Mouse (Mus musculus) cerebellum, postnatal 4 days (tissue): ENCODE results near the gene Fam207a.
A peak's percentile ranks its signal among the peaks of the same experiment; 100 is the strongest.

Source experiments
- DNase-seq, 2 experiments: peaks; one replicate each; pipeline ENCODE4 v3.0.0; 2022; ENCODE audit warnings: low spot score in 2 of 2, mixed read lengths in 1 of 2

Fam207a gene

DNA sequence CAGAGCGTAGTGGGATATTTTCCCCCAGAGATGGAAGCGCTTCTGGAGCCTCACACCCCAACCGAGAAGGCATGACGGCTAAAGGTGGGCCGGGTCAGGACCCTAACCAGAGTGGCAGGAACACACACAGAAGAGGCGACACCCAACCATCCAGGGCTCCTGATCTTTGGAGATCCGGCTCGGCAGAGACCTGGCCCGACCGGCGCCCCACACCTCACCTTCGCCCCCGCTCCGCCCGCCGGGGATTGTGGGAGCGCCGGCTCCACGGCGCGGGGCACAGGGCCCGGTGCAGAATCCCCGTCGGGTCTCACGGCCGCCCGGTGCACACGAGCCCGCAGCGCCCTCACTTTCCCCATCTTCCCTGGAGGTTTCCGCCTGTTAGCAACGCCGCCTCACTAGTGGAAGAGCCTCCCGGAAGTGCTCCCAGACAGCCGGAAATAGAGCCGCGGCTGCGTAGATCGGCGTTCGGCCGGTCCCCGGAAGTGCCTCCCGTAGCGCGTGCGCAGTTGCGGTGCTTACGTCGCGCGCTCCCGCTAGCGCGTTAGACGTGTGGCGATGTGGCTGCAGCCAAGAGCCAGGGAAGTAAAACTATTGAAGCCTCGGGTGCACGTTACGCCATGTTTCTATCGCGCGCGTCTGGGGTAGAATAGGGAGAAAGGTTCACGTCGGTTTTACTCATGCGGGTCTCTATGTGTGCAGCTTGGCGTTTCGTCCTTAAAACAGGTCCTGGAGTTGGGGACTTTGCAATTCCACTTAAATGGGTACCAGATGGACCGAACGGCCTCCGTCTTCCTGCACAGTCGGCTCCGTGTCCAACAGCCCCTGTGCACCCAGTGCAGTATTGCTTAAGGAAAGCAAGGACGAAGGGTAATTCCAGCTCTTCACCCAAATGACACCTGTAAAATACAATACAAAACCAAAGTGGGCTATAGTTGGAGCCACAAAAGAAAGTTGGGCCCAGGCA lies at the start of gene Fam207a:
Fam207a (minus strand) TSS at position 401 of the 964 bp plus-strand sequence.
- peak; percentile 83 to 90 for DNase-seq

DNA sequence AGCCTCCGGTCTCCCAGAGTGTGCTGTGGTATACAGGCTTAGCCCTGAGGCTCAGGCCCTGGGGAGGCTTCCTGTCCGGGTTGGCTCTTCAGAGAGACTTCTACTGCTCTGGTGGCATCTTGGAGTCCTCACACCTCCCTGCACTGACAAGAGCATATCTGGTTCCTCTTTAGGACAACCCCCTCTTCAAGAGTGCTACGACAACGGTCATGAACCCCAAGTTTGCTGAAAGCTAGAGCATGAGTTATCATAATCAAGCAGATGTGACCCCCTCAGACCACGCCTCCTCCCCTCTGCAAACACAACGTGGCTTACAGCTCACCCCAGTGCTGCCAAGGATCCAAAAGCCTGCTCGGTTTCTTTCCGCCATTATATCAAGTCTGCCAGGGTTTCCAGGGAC lies 49.4 kb upstream of the Fam207a start:
- DNase-seq, result no peak

DNA sequence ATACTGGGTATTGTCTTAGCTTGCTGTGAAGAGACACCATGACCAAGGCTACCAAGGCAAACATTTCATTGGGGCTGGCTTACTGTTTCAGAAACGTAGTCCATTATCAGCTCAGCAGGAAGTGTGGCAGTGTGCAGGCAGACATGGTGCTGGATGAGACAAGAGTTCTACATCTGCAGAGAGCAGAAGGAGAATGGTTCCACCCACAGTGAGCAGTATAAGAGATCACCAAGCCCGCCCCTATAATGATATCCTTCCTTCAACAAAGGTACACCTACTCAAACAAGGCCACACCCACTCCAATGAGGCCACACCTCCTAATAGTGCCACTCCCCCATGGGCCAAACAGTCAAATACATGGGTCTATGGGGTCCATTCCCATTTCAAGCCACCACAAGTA lies 45.9 kb upstream of the Fam207a start:
- no peak for DNase-seq

DNA sequence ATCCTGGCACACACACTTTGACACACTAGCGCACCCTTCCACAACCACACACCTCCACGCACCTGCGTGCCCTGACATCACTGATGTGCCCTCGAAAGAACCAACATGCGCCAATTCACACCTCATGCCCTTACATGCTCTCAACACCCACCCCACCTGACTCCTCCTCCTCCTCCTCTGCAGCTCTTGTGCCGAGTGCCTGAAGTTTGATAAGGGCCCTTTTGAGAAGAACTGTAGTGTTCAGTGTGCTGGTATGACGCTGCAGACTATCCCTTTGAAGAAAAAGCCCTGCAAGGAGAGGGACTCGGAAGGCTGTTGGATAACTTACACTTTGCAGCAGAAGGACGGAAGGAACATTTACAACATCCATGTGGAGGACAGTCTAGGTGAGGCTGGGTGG lies 45.2 kb upstream of the Fam207a start:
- DNase-seq, result no peak

DNA sequence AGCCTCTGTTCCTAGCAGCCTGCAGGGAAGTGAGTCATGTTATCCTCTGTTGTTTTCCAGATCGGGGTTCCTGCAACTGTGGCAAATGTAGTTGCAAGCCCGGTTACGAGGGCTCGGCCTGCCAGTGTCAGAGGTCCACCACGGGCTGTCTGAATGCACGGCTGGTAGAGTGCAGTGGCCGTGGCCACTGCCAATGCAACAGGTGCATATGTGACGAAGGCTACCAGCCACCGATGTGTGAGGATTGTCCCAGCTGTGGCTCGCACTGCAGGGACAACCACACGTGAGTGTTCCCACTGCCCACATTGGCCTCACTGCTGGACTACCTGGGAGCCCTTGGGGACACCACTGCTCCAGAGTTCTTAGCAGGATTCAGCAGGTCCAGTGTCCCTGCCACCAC lies 44.5 kb upstream of the Fam207a start:
- no peak for DNase-seq

DNA sequence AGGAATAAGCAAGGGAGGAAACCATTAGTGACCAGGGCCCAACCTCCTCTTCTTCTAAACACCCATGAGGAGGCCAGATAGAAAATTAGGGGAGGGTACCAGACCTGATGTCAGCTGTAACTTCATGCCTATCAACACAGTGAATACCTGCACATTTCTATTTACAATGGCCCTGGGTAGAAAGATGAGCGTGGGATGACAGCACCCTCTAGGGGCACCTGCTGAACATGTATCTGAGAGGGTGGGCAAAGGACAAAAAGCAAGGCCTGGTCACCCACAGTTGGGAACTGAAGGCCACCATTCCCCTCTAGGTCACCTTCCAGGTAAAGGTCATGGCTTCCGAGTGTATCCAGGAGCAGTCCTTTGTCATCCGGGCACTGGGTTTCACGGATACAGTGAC lies 42.1 kb upstream of the Fam207a start:
- no peak for DNase-seq

DNA sequence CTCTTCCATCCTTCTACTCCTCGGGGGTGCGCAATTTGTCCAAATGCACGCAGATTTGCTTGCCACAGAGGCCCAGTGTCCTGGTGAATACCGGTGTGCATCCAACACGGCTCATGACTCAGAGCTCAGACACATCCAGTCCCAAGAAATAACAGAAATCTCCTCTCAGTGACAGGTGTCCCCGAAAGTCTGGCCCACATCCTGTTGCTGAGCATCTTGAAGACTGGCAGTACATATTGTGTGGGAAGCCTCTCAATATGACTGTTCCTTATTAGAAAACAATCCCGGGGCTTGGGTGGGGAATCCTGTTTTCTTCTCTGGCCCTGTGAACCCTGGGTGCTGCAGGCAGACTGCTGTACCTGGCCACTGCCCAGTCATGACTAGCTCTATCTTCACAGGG lies 41.0 kb upstream of the Fam207a start:
- DNase-seq, result no peak

DNA sequence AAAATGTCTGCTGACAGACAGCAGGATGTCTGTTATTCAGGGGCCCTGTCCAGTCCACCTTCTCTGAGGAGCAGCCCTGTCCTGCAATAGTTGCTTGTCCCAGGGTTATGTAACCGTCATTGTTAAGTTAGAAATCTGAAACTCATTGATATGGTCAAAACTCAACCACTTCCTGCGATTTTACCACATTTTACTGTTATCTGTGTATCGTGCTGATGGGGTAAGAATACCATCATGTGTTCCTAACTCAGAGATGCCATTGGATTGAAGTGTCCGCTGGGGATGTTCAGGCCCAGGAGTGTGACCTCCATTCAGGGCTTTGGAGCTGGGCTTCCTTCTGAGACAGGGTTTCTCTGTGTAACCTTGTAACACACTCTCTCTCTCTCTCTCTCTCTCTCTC lies 39.3 kb upstream of the Fam207a start:
- no peak for DNase-seq

DNA sequence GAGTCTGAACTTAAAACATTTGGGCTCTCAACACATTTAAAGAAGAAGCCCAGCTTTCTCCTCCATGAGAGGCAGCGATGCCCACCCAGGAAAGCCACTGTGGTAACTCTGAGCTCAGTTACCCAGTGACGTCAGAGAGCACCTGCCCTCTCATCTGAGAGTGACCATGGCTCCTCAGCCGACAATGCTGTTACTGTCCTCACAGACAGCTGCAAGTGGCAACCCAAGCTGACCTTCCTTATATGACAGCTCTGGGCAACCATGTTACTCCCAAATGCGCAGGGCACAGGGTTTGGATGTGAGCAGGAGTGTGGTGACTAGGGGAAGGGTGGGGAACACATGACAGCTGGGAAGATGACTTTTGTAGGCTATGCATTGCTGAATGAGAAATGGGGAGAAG lies 37.7 kb upstream of the Fam207a start:
- no peak for DNase-seq

DNA sequence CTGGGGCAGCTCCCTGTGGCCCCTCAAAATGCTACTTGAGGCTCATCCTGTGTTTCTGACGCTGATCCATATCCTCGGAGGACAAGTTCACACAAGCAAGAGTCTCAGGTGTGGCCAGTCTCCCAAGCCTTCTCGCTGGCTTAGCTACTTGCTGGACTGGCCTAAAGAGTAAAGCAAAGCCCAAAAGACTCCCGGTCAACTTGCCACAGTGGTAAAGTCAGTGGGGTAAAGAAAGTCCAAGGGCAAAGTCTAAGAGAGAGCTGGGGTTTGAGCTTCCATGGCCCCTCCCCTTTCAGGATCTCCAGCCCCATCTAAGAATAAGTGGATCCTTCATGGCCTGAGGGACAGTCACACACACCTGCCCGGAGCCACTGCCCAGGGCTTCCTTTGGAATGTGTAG lies 36.6 kb upstream of the Fam207a start:
- DNase-seq, result no peak

DNA sequence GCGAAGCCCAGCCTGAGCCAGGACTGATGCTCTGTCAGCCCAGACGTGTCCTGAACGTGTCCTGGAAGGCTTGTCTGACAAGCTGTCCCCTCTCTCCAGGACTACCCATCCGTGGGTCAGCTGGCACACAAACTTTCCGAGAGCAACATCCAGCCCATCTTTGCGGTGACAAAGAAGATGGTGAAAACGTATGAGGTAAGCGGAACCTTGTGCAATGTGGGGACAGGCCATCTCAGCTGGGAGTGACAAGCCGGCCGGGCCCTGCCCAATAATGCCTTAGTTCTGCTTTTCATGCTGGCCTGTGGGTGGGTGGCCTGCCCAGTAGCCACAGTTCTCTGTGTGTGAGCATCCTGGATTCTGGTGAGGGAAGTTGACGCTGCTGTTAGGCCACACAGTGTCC lies 35.3 kb upstream of the Fam207a start:
- DNase-seq, result no peak

DNA sequence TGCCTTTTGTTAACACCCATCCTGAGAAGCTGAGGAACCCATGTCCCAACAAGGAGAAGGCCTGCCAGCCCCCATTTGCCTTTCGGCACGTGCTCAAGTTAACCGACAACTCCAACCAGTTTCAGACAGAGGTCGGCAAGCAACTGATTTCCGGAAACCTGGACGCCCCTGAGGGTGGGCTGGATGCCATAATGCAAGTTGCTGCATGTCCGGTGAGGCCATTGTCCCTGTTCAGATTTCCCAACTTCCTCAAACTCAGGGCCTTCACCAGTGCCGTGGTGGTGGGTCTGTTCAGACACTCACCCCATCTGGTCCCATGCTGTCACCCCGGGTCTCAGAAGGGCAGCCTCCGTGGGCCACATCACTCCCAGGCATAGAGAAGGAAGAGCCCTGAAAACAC lies 33.0 kb upstream of the Fam207a start:
- DNase-seq, result no peak

DNA sequence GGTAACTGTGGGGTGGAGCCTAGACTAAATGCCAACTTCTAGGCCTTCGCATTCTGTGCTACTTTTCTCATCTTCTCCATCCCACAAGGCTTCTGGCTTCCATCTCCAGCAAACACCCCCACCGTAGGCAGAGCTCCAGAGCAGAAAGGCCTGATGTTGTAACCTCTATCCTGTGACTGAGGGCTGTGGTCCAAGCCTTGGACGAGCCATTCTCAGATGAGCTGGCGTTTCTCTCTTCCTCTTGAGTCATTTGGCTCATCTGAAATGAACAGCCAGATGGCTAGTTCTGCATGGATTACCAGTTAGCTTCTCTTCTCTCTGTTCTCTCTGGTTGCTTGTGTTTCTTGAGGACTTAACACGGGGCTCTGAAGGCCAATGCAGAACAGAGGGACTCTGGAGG lies 29.3 kb upstream of the Fam207a start:
- DNase-seq, result peak in 1 of 2 experiments; percentile 23

DNA sequence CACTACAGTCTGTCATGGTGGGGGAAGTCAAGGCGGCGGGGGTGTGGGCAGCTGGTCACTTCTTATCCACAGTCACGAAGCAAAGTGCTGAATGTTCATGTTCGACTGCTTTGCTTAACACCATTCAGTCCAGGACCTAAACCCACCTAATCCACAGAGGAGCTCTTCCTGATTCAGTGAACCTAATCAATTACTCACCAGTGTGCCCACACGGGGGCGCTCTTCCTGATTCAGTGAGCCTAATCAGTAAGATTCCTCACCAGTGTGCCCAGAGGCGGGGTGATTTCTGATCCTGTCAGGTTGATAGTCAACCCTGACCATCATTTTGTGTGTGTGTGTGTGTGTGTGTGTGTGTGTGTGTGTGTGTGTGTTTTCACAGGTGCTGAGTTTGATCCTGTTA lies 27.6 kb upstream of the Fam207a start:
- no peak for DNase-seq

DNA sequence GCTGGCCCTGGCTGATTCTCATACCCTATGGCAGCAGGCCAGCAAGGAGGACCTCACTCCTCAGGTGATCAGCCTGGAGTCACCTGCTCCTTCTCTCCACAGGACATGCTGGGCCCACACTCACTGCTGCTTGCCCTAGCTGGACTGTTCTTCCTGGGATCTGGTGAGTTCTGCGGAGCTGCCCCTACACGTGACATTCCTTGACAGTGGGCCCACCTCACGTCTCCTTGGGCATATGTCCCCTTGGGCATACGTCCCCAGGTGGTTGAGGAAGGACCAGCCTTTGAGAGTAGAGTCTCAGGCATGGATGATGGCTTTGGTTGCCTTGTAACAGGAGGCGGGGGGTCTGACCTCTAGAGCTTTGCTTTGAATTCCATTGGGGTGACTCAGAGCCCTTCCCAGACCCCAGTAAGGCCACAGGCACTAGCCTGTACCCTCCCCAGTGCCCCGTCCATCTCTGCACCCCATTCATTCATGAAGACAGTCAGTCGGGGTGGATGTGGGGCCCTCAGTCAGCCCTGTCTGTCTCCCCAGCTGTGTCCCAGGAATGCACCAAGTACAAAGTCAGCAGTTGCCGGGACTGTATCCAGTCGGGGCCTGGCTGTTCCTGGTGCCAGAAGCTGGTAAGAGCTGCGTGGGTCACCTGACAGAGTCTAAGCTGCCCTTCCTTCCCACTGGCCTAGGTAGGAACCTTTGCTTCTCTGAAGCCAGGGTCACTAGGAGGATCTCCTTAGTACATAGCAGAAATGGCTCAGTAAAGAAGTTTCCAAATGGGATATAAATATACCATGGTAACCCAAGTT lies 26.5 kb upstream of the Fam207a start:
- no peak for DNase-seq

DNA sequence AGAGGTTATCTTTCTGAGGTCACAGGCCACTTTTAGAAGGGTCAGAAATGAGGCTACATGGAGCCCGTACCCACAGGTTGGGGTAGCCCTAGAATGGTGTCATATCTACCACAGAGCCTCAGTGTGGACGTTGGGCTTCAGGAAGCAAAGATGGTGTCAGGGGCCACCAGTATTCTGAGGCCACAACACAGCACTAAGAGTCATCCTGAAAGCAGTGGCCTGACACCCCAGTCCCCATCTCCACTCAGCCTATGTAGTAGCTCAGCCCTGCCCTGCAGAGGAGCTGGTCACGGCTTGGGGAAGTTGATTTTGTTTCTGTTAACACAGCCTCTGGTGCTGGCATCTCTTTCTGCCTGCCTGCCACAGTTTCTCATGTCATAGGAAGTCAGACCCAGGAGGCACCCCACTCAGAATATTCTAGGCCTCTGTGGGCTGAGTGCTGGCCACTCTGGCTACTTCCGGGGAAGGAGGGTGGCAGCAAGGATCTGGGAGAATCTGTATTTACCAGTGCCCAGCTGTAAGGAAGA lies 25.1 kb upstream of the Fam207a start:
- DNase-seq, result no peak

DNA sequence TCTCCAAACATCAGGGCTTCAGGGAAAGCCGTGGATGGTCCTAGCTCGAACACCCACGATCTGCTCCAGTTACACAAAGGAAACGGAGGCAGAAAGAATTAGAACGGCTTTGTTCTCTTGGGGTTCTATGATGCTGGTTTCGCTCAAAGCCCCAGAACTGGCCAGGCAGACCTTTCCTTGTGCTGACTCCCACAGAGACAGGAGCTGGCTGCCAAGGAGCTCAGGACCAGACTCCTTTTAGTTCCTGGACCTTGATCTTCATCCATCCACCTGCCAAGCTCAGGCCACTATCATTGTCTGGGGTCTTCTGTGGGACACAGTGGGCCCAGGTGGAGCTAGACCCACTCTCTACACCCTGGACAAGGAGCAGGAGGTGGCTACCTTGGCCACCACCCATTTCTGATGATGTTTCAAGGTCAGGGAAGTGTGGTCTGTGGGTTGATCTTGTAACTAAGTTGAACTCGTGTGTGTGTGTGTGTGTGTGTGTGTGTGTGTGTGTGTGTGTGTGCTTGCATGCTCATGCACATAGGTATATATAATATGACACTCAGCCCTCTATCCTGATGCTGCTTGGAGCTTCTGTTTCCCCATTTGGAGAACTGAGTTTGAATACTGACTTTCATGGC lies 23.8 kb upstream of the Fam207a start:
- DNase-seq, result no peak

DNA sequence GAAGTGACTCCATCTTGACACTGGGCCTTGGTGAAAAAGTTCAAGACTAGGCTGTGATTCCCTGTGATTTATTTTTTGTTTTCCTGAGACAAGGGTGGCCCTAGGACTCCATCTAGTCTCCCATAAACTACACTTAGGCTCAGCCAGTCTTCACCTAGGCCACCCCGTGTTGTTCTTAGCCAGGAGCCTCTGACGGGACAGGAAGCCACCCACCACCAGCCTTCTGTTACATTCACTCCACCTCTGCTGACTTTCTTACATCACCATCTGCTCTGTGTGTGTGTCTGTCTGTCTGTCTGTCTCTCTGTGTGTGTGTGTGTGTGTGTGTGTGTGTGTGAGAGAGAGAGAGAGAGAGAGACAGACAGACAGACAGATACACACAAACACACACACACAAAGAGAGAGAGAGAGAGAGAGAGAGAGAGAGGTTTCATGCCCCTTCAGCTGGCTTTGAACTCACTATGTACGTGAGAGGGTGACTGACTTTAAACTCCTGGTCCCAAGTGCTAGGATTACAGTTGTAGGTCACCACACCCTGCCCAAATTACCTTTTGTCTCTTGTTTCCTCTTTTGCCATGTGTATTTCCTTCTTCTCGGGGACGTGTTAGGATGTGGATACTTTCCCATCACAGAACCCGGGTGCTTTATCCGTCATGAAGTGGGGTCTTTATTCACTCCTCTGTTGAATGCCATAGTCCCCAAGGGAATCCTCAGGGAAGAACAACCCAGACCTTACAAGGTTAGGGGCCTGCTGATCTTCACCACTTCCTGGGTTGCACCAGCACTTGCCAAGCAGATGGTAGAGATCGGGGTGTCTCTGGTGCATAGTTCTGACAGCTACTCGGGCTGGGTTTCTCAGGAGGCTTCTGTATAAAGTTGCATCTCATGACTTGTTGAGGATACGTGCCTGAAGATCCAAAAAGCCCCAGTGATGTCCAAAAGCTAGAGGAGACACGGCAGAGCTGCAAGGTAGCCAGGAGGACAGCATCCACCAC lies 21.9 kb upstream of the Fam207a start:
- DNase-seq, result no peak

DNA sequence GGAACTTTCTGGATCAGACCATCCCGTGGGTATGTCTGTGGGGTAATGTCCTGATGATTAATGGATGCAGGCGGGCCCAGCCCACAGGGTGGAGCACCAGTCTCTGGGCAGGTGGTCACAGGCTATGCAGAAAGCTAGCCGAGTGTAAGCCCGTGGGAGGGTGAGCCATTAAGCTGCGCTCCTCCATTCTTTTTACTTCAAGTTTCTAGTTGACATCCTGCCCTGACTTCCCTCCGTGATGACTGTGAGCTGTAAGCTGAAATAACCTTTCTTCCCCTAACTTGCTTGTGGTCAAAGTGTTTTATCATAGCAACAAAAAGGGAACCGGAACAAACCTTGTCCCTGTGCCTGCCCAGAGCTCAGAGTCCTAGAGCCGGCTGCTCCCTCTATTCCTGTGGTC lies 21.1 kb upstream of the Fam207a start:
- no peak for DNase-seq

DNA sequence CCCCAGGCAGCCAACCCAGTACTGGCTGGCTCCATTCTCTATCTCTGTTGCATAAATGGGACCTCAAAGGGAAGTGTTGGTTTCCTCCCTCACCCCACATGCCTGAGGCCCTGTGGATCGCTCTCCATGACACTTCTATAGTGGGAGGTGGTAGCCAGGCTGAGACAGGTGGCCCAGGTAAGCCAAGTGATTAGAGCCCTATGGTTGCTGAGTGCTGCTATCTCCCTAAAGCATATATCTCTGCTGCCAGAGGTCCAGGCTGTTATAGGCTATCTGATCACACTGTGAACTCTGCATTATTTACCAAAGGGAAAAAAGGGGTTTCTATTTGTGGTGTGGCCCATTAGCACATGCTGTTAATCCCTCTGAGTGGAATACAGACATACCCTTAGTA lies 16.4 kb upstream of the Fam207a start:
- no peak for DNase-seq
